Mouse (Mus musculus) hindbrain, postnatal 0 days (tissue): ENCODE measurements around the gene N6amt1. TPM values are rescaled to one million over a fixed set of nuclear protein-coding genes. Genes with fewer than 3 reads are reported as not detected.

ENCODE experiments used
- ATAC-seq: fragments of 200-750 bp; cut with Nextera tagmentation; 2 replicates; pipeline ENCODE4 v1.8.0; 2017; ENCODE audit warnings: mild to moderate bottlenecking, moderate TSS enrichment, moderate library complexity
- DNase-seq: peaks from one replicate; pipeline ENCODE4 v3.0.0-alpha.2; 2015; ENCODE audit warnings: low spot score
- H3K27ac ChIP-seq: fragments of 300-500 bp; sonication (generic); 2 replicates; pipeline ENCODE4 v1.5.1; 2014; ENCODE audit warnings: mild to moderate bottlenecking
- H3K27me3 ChIP-seq: fragments of 300-500 bp; sonication (generic); 2 replicates; pipeline ENCODE4 v1.6.1; 2014; ENCODE audit warnings: low read length, mixed read lengths; ENCODE audit not compliant: insufficient read depth
- H3K36me3 ChIP-seq: fragments of 300-500 bp; sonication (generic); 2 replicates; pipeline ENCODE4 v1.6.1; 2014; ENCODE audit warnings: low read length, mixed read lengths; ENCODE audit not compliant: insufficient read depth
- H3K4me1 ChIP-seq: fragments of 300-500 bp; sonication (generic); 2 replicates; pipeline ENCODE4 v1.6.1; 2014; ENCODE audit warnings: antibody characterized with exemption, low read length, mixed read lengths; ENCODE audit not compliant: insufficient read depth
- H3K4me2 ChIP-seq: fragments of 300-500 bp; sonication (generic); 2 replicates; pipeline ENCODE4 v1.6.1; 2014; ENCODE audit warnings: low read depth, mild to moderate bottlenecking, low read length, moderate library complexity, mixed read lengths
- H3K4me3 ChIP-seq: fragments of 300-500 bp; sonication (generic); 2 replicates; pipeline ENCODE4 v1.5.1; 2014; ENCODE audit warnings: low read length
- H3K9ac ChIP-seq: fragments of 300-500 bp; sonication (generic); replicated peaks from 2 replicates; pipeline ENCODE4 v1.6.1; 2014; ENCODE audit warnings: mild to moderate bottlenecking, low read length, moderate library complexity, mixed read lengths
- H3K9me3 ChIP-seq: fragments of 300-500 bp; sonication (generic); 2 replicates; pipeline ENCODE4 v1.6.1; 2016; ENCODE audit warnings: low read length, mixed read lengths
- CTCF ChIP-seq: IDR thresholded peaks from 2 replicates; pipeline ENCODE4 v1.5.1; 2016; ENCODE audit warnings: antibody characterized with exemption, control low read depth, low read depth
- WGBS: fragments of 180-500 bp; shearing (Covaris S2); extraction: QIAGEN DNeasy Blood & Tissue Kit; methylation state at CpG from one replicate; pipeline ENCODE4 v1.1.7; 2014; 5-methylcytosine and 5-hydroxymethylcytosine counted together
- polyA plus RNA-seq: library from polyadenylated mRNA; unstranded; fragments of >200 nt; fragmentation: Nextera tagmentation; extraction: Ambion mirVana; gene quantifications from 2 replicates; pipeline ENCODE4 v1.2.1, GENCODE M21; 2015
- total RNA-seq: library from RNA; depleted of rRNA; stranded (reverse); fragments of >200 nt; gene quantifications from 2 replicates; pipeline ENCODE4 v1.2.3, GENCODE M21; 2014

Gene N6amt1
- total and polyA plus RNA-seq, 2 experiments from 2014 or later, result 10.0 to 33.8 TPM

- H3K9ac ChIP-seq, result no peak overlapping the region
- TF ChIP-seq CTCF, result no peak
- 37% methylated on average over 5 of the region's 5 CpGs for WGBS
- no peak overlapping the region for H3K4me3 ChIP-seq
- H3K27me3 ChIP-seq, result no peaks in the 10 kb centered on the region
- DNase-seq (peak; percentile 7), ATAC-seq (no peak)
- H3K27ac ChIP-seq, result no peak overlapping the region
- no peaks in the 10 kb centered on the region for H3K9me3 ChIP-seq
- peaks cover 8% of the 10 kb centered on the region for H3K4me1 ChIP-seq
- no peak overlapping the region for H3K4me2 ChIP-seq
- no peaks in the 10 kb centered on the region for H3K36me3 ChIP-seq
These were observed 34.3 kb upstream of the N6amt1 start for GRCm38 (mm10) chr16:87319541-87320251.

- Histone ChIP-seq H3K4me3 (no peak overlapping the region), H3K4me1 (peaks cover 8% of the 10 kb centered on the region), H3K36me3 (no peaks in the 10 kb centered on the region), H3K27me3 (no peaks in the 10 kb centered on the region), H3K9ac (no peak overlapping the region), H3K4me2 (no peak overlapping the region), H3K27ac (no peak overlapping the region), H3K9me3 (no peaks in the 10 kb centered on the region)
- no peak for TF ChIP-seq CTCF
- DNase-seq, result no peak
- ATAC-seq, result no peak
- 34% methylated on average over 2 of the region's 2 CpGs for WGBS
These were observed 33.8 kb upstream of the N6amt1 start for GRCm38 (mm10) chr16:87320252-87320555.

- peaks cover 2% of the 10 kb centered on the region; the same call in 1 of the 2 replicates for H3K4me1 ChIP-seq
- 54% methylated on average over 5 of the region's 5 CpGs for WGBS
- TF ChIP-seq CTCF, result no peak
- DNase-seq (no peak), ATAC-seq (no peak)
- H3K36me3 ChIP-seq, result no peaks in the 10 kb centered on the region
- H3K4me3 ChIP-seq, result no peak overlapping the region
- no peak overlapping the region for H3K9ac ChIP-seq
- H3K27ac ChIP-seq, result no peak overlapping the region
- no peak overlapping the region for H3K4me2 ChIP-seq
- no peaks in the 10 kb centered on the region for H3K9me3 ChIP-seq
- H3K27me3 ChIP-seq, result no peaks in the 10 kb centered on the region
These were observed 29.4 kb upstream of the N6amt1 start for GRCm38 (mm10) chr16:87324571-87324970.

- no peaks in the 10 kb centered on the region for H3K36me3 ChIP-seq
- no peaks in the 10 kb centered on the region for H3K4me1 ChIP-seq
- no peak overlapping the region for H3K4me2 ChIP-seq
- ATAC-seq, result no peak
- DNase-seq, result no peak
- H3K9me3 ChIP-seq, result no peaks in the 10 kb centered on the region
- H3K4me3 ChIP-seq, result no peak overlapping the region
- TF ChIP-seq CTCF, result no peak
- whole genome bisulfite sequencing, result 94% methylated on average over 3 of the region's 3 CpGs
- H3K9ac ChIP-seq, result no peak overlapping the region
- no peaks in the 10 kb centered on the region for H3K27me3 ChIP-seq
- H3K27ac ChIP-seq, result no peak overlapping the region
These were observed 24.0 kb upstream of the N6amt1 start for GRCm38 (mm10) chr16:87329986-87330385.

GRCm38 (mm10) chr16:87334756-87335155 is 19.2 kb upstream of the N6amt1 start:
- no peak overlapping the region for H3K4me3 ChIP-seq
- DNase-seq (no peak), ATAC-seq (no peak)
- H3K27ac ChIP-seq, result no peak overlapping the region
- H3K36me3 ChIP-seq, result no peaks in the 10 kb centered on the region
- H3K9me3 ChIP-seq, result no peaks in the 10 kb centered on the region
- no peak overlapping the region for H3K4me2 ChIP-seq
- no peak overlapping the region for H3K9ac ChIP-seq
- TF ChIP-seq CTCF, result no peak
- no peaks in the 10 kb centered on the region for H3K4me1 ChIP-seq
- WGBS, result 91% methylated on average over 3 of the region's 3 CpGs
- H3K27me3 ChIP-seq, result no peaks in the 10 kb centered on the region

GRCm38 (mm10) chr16:87341043-87341572 is 12.9 kb upstream of the N6amt1 start:
- no peaks in the 10 kb centered on the region for H3K36me3 ChIP-seq
- no peak overlapping the region for H3K4me2 ChIP-seq
- H3K4me3 ChIP-seq, result no peak overlapping the region
- no peak overlapping the region for H3K9ac ChIP-seq
- TF ChIP-seq CTCF, result no peak
- DNase-seq (no peak), ATAC-seq (no peak)
- H3K4me1 ChIP-seq, result no peaks in the 10 kb centered on the region
- WGBS, result 82% methylated on average over 6 of the region's 6 CpGs
- H3K27ac ChIP-seq, result no peak overlapping the region
- no peaks in the 10 kb centered on the region for H3K9me3 ChIP-seq
- H3K27me3 ChIP-seq, result no peaks in the 10 kb centered on the region

GRCm38 (mm10) chr16:87348133-87348532 is 5.9 kb upstream of the N6amt1 start:
- DNase-seq, result no peak
- WGBS, result 98% methylated on average over 2 of the region's 2 CpGs
- H3K4me3 ChIP-seq, result no peak overlapping the region
- H3K36me3 ChIP-seq, result no peaks in the 10 kb centered on the region
- no peak overlapping the region for H3K4me2 ChIP-seq
- no peaks in the 10 kb centered on the region; the same call in 1 of the 2 replicates for H3K9me3 ChIP-seq
- H3K27ac ChIP-seq, result no peak overlapping the region
- ATAC-seq, result no peak
- H3K4me1 ChIP-seq, result no peaks in the 10 kb centered on the region
- H3K9ac ChIP-seq, result no peak overlapping the region
- H3K27me3 ChIP-seq, result no peaks in the 10 kb centered on the region
- no peak for TF ChIP-seq CTCF
